Mouse (Mus musculus) heart, adult 2 months (tissue): ENCODE measurements around the gene Fam162a.

Source experiments
- EP300 ChIP-seq: fragments of 200-500 bp; IDR thresholded peaks from 2 replicates; pipeline ENCODE4 v1.6.1; 2011; ENCODE audit warnings: low read depth, low read length, control low read depth; ENCODE audit not compliant: insufficient read depth
- POLR2A ChIP-seq: fragments of 200-500 bp; IDR thresholded peaks from 2 replicates; pipeline ENCODE4 v1.6.1; 2011; ENCODE audit warnings: mild to moderate bottlenecking, low read depth, low read length, control low read depth; ENCODE audit not compliant: insufficient read depth

GRCm38 (mm10) chr16:36089065-36089464 lies 17.7 kb upstream of the Fam162a start:
- TF ChIP-seq POLR2A (no peak), EP300 (no peak)
